In the genomic region with DNA sequence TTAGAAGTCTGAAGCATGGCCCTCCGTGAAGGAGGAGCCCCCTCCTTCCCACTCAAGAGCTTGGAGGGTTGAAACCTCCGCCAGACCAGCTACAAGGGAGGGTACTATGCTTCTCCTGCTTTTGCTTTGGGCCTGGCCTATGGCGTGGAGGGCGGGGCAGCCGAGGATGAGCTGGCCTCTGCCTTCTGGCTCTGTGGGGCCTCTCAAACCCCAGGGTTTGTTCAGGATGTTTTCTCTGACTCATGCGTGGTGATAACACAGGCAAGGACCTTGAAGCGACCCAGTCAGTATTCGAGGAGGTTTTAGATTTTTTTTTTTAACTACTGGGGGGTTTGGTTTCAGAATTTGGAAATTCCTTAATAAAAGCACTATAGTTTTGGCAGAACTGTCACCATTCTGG, we compare ENCODE assay signal across 12 mouse cellular contexts. TPM values are rescaled to one million over a fixed set of nuclear protein-coding genes. Genes with fewer than 3 reads are reported as not detected.
DNase-seq lines count a peak whose midpoint lies in the region; ATAC-seq and TF ChIP-seq lines count a peak whose summit lies in the region.
"Had no signal": no experiment of that assay in that cellular context is flagged by ENCODE, and none has a peak within 500 bp of the region (broad histone marks: within the 10 kb centered on the region; RNA-seq: fewer than 3 reads in every experiment).

No protein-coding gene starts in this region.

- no peak overlapping the region for H3K4me3 ChIP-seq in heart, postnatal 0 days (ENCODE audit: low read depth, low read length)
- no peak overlapping the region for H3K4me3 ChIP-seq in stomach, embryonic 16.5 days (replicated peaks; ENCODE audit: low read length)
- H3K4me3 ChIP-seq in embryonic facial prominence, embryonic 10.5 days = no peak overlapping the region
- no peak overlapping the region for H3K4me3 ChIP-seq in forebrain, embryonic 16.5 days (replicated peaks; ENCODE audit: low read length)
- H3K4me3 ChIP-seq: limb, embryonic 12.5 days; midbrain, embryonic 15.5 days had no signal

- no peak for ATAC-seq in heart, postnatal 0 days (ENCODE audit: insufficient read depth, low read depth)
- peak; percentile 27; the same call in 1 of the 2 replicates for ATAC-seq in stomach, embryonic 16.5 days (ENCODE audit: insufficient read depth, low FRiP score)
- ATAC-seq in forebrain, embryonic 16.5 days = no peak
- ATAC-seq: midbrain, embryonic 15.5 days had no signal

- H3K27me3 ChIP-seq in heart, postnatal 0 days (ENCODE audit: control insufficient read depth, insufficient read depth, low read length) = no peaks in the 10 kb centered on the region
- no peaks in the 10 kb centered on the region for H3K27me3 ChIP-seq in stomach, embryonic 16.5 days (ENCODE audit: control insufficient read depth, insufficient read depth, low read length)
- no peaks in the 10 kb centered on the region for H3K27me3 ChIP-seq in embryonic facial prominence, embryonic 10.5 days (replicated peaks; ENCODE audit: low read depth, poor library complexity, severe bottlenecking)
- no peaks in the 10 kb centered on the region for H3K27me3 ChIP-seq in forebrain, embryonic 16.5 days (replicated peaks; ENCODE audit: control insufficient read depth, insufficient read depth, low read length)
- H3K27me3 ChIP-seq: limb, embryonic 12.5 days; midbrain, embryonic 15.5 days had no signal

- H3K9me3 ChIP-seq in heart, postnatal 0 days (replicated peaks; ENCODE audit: control insufficient read depth, low read length) = no peaks in the 10 kb centered on the region
- H3K9me3 ChIP-seq in stomach, embryonic 16.5 days (replicated peaks; ENCODE audit: control insufficient read depth, low read length) = no peaks in the 10 kb centered on the region
- H3K9me3 ChIP-seq in embryonic facial prominence, embryonic 10.5 days = no peaks in the 10 kb centered on the region
- no peaks in the 10 kb centered on the region for H3K9me3 ChIP-seq in forebrain, embryonic 16.5 days (ENCODE audit: control insufficient read depth, low read length)
- H3K9me3 ChIP-seq: limb, embryonic 12.5 days; midbrain, embryonic 15.5 days had no signal

- no peak overlapping the region for H3K4me2 ChIP-seq in heart, postnatal 0 days (ENCODE audit: low read depth, low read length)
- H3K4me2 ChIP-seq in stomach, embryonic 16.5 days (ENCODE audit: low read depth, low read length) = no peak overlapping the region
- H3K4me2 ChIP-seq in forebrain, embryonic 16.5 days (ENCODE audit: low read length) = no peak overlapping the region
- H3K4me2 ChIP-seq: hindbrain, embryonic 14.5 days; limb, embryonic 12.5 days; midbrain, embryonic 15.5 days had no signal

- no peak for TF ChIP-seq EP300 in heart, postnatal 0 days (IDR thresholded peaks at IDR 0.05; ENCODE audit: low read depth)

- H3K9ac ChIP-seq in heart, postnatal 0 days (replicated peaks; ENCODE audit: low read depth, low read length) = no peak overlapping the region
- H3K9ac ChIP-seq in stomach, embryonic 16.5 days (ENCODE audit: low read length) = no peak overlapping the region
- H3K9ac ChIP-seq in forebrain, embryonic 16.5 days (replicated peaks; ENCODE audit: low read depth, low read length) = no peak overlapping the region
- H3K9ac ChIP-seq: hindbrain, embryonic 14.5 days; limb, embryonic 12.5 days; midbrain, embryonic 15.5 days had no signal

- H3K4me1 ChIP-seq in heart, postnatal 0 days (ENCODE audit: control insufficient read depth, insufficient read depth) = peaks cover 16% of the 10 kb centered on the region
- H3K4me1 ChIP-seq in stomach, embryonic 16.5 days (ENCODE audit: control insufficient read depth, insufficient read depth, low read length) = peaks cover 3% of the 10 kb centered on the region; the same call in 1 of the 2 replicates
- peaks cover 10% of the 10 kb centered on the region for H3K4me1 ChIP-seq in embryonic facial prominence, embryonic 10.5 days
- H3K4me1 ChIP-seq in forebrain, embryonic 16.5 days (replicated peaks; ENCODE audit: control insufficient read depth, insufficient read depth, low read length) = peaks cover 4% of the 10 kb centered on the region; the same call in 1 of the 2 replicates

- H3K36me3 ChIP-seq in heart, postnatal 0 days (replicated peaks; ENCODE audit: control insufficient read depth, insufficient read depth, low read length) = no peaks in the 10 kb centered on the region
- H3K36me3 ChIP-seq in stomach, embryonic 16.5 days (ENCODE audit: control insufficient read depth, insufficient read depth, low read length) = no peaks in the 10 kb centered on the region
- no peaks in the 10 kb centered on the region for H3K36me3 ChIP-seq in embryonic facial prominence, embryonic 10.5 days (replicated peaks)
- no peaks in the 10 kb centered on the region for H3K36me3 ChIP-seq in forebrain, embryonic 16.5 days (ENCODE audit: control insufficient read depth, insufficient read depth)
- H3K36me3 ChIP-seq: limb, embryonic 12.5 days; midbrain, embryonic 15.5 days had no signal

- H3K27ac ChIP-seq in heart, postnatal 0 days (ENCODE audit: low read depth) = 0 out of 2 replicates have a peak overlapping the region, but pooled peaks have one; percentile 5
- no peak overlapping the region for H3K27ac ChIP-seq in stomach, embryonic 16.5 days (ENCODE audit: low read length)
- H3K27ac ChIP-seq in embryonic facial prominence, embryonic 10.5 days (replicated peaks) = no peak overlapping the region
- H3K27ac ChIP-seq in forebrain, embryonic 16.5 days (ENCODE audit: low read length) = no peak overlapping the region
- H3K27ac ChIP-seq: hindbrain, embryonic 14.5 days; limb, embryonic 12.5 days; midbrain, embryonic 15.5 days had no signal

- WGBS in heart, postnatal 0 days = 23% methylated on average over 8 of the region's 8 CpGs
- 49% methylated on average over 8 of the region's 8 CpGs for WGBS in stomach, embryonic 16.5 days
- WGBS in embryonic facial prominence, embryonic 10.5 days = 67% methylated on average over 8 of the region's 8 CpGs
- WGBS in forebrain, embryonic 16.5 days = 79% methylated on average over 8 of the region's 8 CpGs

- peak; percentile 76 to 82 for DNase-seq in spleen, postnatal 4 days (ENCODE audit: low spot score in 2 of 2)
- DNase-seq in spleen, adult 18-20 months = no peak
- DNase-seq in adrenal gland, adult 18-20 months (ENCODE audit: low spot score in 2 of 2) = peak; percentile 36 to 55
- DNase-seq in heart, postnatal 0 days (ENCODE audit: low spot score) = no peak
- no peak for DNase-seq in embryonic facial prominence, embryonic 10.5 days (ENCODE audit: low spot score)
- no peak for DNase-seq in layer of hippocampus, postnatal 10 days (ENCODE audit: low spot score in 2 of 2)
- DNase-seq: right cerebral cortex, postnatal 25 days had no signal

- TF ChIP-seq CTCF in heart, postnatal 0 days (IDR thresholded peaks at IDR 0.05; ENCODE audit: low read depth) = no peak

RNA-seq across cellular contexts. Expression of a gene that starts 4.7 kb away (rescaled TPM):
- total RNA-seq in adrenal gland, adult 18-20 months (2021) = 10 to 100 TPM; 47.9 to 54.4 TPM
- total RNA-seq in heart, postnatal 0 days (2014; rRNA removed; ENCODE audit: low replicate concordance) = 71.0 and 78.8 TPM in 2 replicates
- polyA plus RNA-seq in heart, postnatal 0 days (2015; fragmentation: Nextera tagmentation; extraction: Ambion mirVana) = 18.5 and 18.6 TPM in 2 replicates
- 17.0 and 21.6 TPM in 2 replicates for polyA plus RNA-seq in stomach, embryonic 16.5 days (2015; fragmentation: Nextera tagmentation; extraction: Ambion mirVana)
- polyA plus RNA-seq in embryonic facial prominence, embryonic 10.5 days (2016; fragmentation: Nextera tagmentation; extraction: Ambion mirVana) = 32.3 and 35.4 TPM in 2 replicates
- 10 to 100 TPM; 80.2 to 85.8 TPM for total RNA-seq in layer of hippocampus, postnatal 10 days (2021)
- polyA plus RNA-seq in forebrain, embryonic 16.5 days (2015; fragmentation: Nextera tagmentation; extraction: Ambion mirVana) = 33.7 and 39.9 TPM in 2 replicates

Comparison
In these comparisons a context has a peak if more than half of its experiments do, and no peak if none do; other contexts are left out.
1. DNase-seq: peak in spleen, postnatal 4 days (2 of 2) and adrenal gland, adult 18-20 months (2 of 2); none in spleen, adult 18-20 months (0 of 2), heart, postnatal 0 days (single experiment), embryonic facial prominence, embryonic 10.5 days (single experiment) and layer of hippocampus, postnatal 10 days (0 of 2).